Mouse (Mus musculus): ENCODE data around the gene Zfp12. TPM values are rescaled to one million over a fixed set of nuclear protein-coding genes. Genes with fewer than 3 reads are reported as not detected.

The Zfp12 gene
- total RNA-seq, 1 experiment = 8.6 TPM

DNA sequence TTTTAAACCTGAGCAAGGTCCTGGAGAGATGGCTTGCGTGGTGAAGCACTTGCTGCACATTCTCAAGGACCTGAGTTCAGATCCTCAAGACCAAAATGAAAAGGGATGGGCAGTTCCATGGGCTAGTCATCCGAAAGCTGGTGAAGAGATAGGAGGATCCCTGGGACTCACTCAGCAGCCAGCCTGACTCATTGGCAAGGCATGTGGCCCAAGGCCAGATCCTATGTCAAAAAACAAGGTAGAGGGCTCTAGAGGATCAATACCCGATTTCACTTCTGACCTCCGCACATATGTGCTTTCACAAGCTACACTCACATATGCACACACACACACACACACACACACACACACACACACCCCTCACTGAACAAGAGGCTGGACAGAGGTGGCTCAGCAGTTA is 38.5 kb upstream of the Zfp12 start:
- Histone ChIP-seq H3K9ac (ENCODE audit: insufficient read depth, low read depth, low read length, poor library complexity, severe bottlenecking) (no peak overlapping the region), H3K36me3 (ENCODE audit: control insufficient read depth, insufficient read depth, low read length, poor library complexity, severe bottlenecking) (no peaks in the 10 kb centered on the region), H3K27ac (ENCODE audit: insufficient read depth, low read depth, low read length, poor library complexity, severe bottlenecking) (no peak overlapping the region), H3K4me1 (ENCODE audit: control insufficient read depth in 2 of 2, insufficient read depth in 2 of 2, low read length in 2 of 2, poor library complexity in 1 of 2) (no peaks in the 10 kb centered on the region), H3K4me3 (ENCODE audit: insufficient read depth in 1 of 2, low read depth in 1 of 2, low read length in 2 of 2, poor library complexity in 1 of 2, severe bottlenecking in 1 of 2) (no peak overlapping the region), H3K9me3 (ENCODE audit: control insufficient read depth, insufficient read depth, low read depth, low read length) (no peaks in the 10 kb centered on the region)
- no peak for TF ChIP-seq CHD2 (IDR thresholded peaks at IDR 0.05; ENCODE audit: low read depth, low read length)
- no peak for TF ChIP-seq ZNF384 (IDR thresholded peaks at IDR 0.05; ENCODE audit: low read depth, low read length)
- TF ChIP-seq MAFK (IDR thresholded peaks at IDR 0.05; ENCODE audit: insufficient read depth, low read depth, low read length) = no peak
- no peak for TF ChIP-seq HCFC1 (IDR thresholded peaks at IDR 0.05; ENCODE audit: borderline replicate concordance, insufficient read depth, low read length)
- TF ChIP-seq ZC3H11A (IDR thresholded peaks at IDR 0.05; ENCODE audit: borderline replicate concordance, low read depth, low read length) = no peak
- DNase-seq (ENCODE audit: low read depth, low spot score) = no peak
- in situ Hi-C loops (cut with MboI; ENCODE audit: low sequenced_read_pairs in 2 of 2, unreplicated experiment in 2 of 2) = no loop called here

DNA sequence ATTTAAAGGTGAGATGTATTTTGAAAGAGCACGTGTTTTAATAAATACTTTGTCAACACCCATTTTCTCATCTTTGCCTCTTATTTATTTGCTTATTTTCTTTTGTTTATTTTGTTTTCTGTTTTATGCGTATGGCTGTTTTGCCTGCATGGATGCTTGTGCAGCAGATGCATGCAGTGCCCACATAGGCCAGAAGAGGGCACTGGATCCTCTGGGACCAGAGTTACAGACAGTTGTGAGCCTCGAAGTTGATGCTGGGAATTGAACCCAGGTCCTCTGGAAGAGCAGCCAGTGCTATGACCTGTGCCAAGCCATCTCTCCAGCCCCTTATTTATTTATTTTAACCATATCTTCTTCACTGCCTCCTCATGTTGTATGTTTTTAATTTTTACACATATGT is 29.9 kb upstream of the Zfp12 start:
- Histone ChIP-seq H3K4me3 (ENCODE audit: insufficient read depth in 1 of 2, low read depth in 1 of 2, low read length in 2 of 2, poor library complexity in 1 of 2, severe bottlenecking in 1 of 2) (no peak overlapping the region), H3K27ac (ENCODE audit: insufficient read depth, low read depth, low read length, poor library complexity, severe bottlenecking) (no peak overlapping the region), H3K4me1 (ENCODE audit: control insufficient read depth in 2 of 2, insufficient read depth in 2 of 2, low read length in 2 of 2, poor library complexity in 1 of 2) (no peaks in the 10 kb centered on the region), H3K36me3 (ENCODE audit: control insufficient read depth, insufficient read depth, low read length, poor library complexity, severe bottlenecking) (no peaks in the 10 kb centered on the region), H3K9me3 (ENCODE audit: control insufficient read depth, insufficient read depth, low read depth, low read length) (peaks cover 6% of the 10 kb centered on the region; the same call in 1 of the 2 replicates), H3K9ac (ENCODE audit: insufficient read depth, low read depth, low read length, poor library complexity, severe bottlenecking) (no peak overlapping the region)
- TF ChIP-seq HCFC1 (IDR thresholded peaks at IDR 0.05; ENCODE audit: borderline replicate concordance, insufficient read depth, low read length) (no peak), CHD2 (IDR thresholded peaks at IDR 0.05; ENCODE audit: low read depth, low read length) (no peak)
- in situ Hi-C loops (cut with MboI; ENCODE audit: low sequenced_read_pairs in 2 of 2, unreplicated experiment in 2 of 2) = no loop called here
- no peak for DNase-seq (ENCODE audit: low read depth, low spot score)

- Histone ChIP-seq H3K4me3 (ENCODE audit: insufficient read depth in 1 of 2, low read depth in 1 of 2, low read length in 2 of 2, poor library complexity in 1 of 2, severe bottlenecking in 1 of 2) (no peak overlapping the region), H3K4me1 (ENCODE audit: control insufficient read depth in 2 of 2, insufficient read depth in 2 of 2, low read length in 2 of 2, poor library complexity in 1 of 2) (no peaks in the 10 kb centered on the region), H3K9me3 (ENCODE audit: control insufficient read depth, insufficient read depth, low read depth, low read length) (no peaks in the 10 kb centered on the region; the same call in 1 of the 2 replicates), H3K36me3 (ENCODE audit: control insufficient read depth, insufficient read depth, low read length, poor library complexity, severe bottlenecking) (no peaks in the 10 kb centered on the region), H3K27ac (ENCODE audit: insufficient read depth, low read depth, low read length, poor library complexity, severe bottlenecking) (no peak overlapping the region), H3K9ac (ENCODE audit: insufficient read depth, low read depth, low read length, poor library complexity, severe bottlenecking) (no peak overlapping the region)
- in situ Hi-C loops (cut with MboI; ENCODE audit: low sequenced_read_pairs in 2 of 2, unreplicated experiment in 2 of 2) = no loop called here
- no peak for DNase-seq (ENCODE audit: low read depth, low spot score)
- TF ChIP-seq ZNF384 (IDR thresholded peaks at IDR 0.05; ENCODE audit: low read depth, low read length) = no peak
- TF ChIP-seq ZC3H11A (IDR thresholded peaks at IDR 0.05; ENCODE audit: borderline replicate concordance, low read depth, low read length) = no peak
- no peak for TF ChIP-seq CHD2 (IDR thresholded peaks at IDR 0.05; ENCODE audit: low read depth, low read length)
- TF ChIP-seq MAFK (IDR thresholded peaks at IDR 0.05; ENCODE audit: insufficient read depth, low read depth, low read length) = no peak
- TF ChIP-seq HCFC1 (IDR thresholded peaks at IDR 0.05; ENCODE audit: borderline replicate concordance, insufficient read depth, low read length) = no peak
These were observed 21.1 kb upstream of the Zfp12 start for GRCm38 (mm10) chr5:143213832-143214231.

GRCm38 (mm10) chr5:143220996-143221395 is 14.0 kb upstream of the Zfp12 start:
- Histone ChIP-seq H3K27ac (ENCODE audit: insufficient read depth, low read depth, low read length, poor library complexity, severe bottlenecking) (no peak overlapping the region), H3K9me3 (ENCODE audit: control insufficient read depth, insufficient read depth, low read depth, low read length) (no peaks in the 10 kb centered on the region), H3K36me3 (ENCODE audit: control insufficient read depth, insufficient read depth, low read length, poor library complexity, severe bottlenecking) (no peaks in the 10 kb centered on the region), H3K4me1 (ENCODE audit: control insufficient read depth in 2 of 2, insufficient read depth in 2 of 2, low read length in 2 of 2, poor library complexity in 1 of 2) (no peaks in the 10 kb centered on the region), H3K9ac (ENCODE audit: insufficient read depth, low read depth, low read length, poor library complexity, severe bottlenecking) (no peak overlapping the region), H3K4me3 (ENCODE audit: insufficient read depth in 1 of 2, low read depth in 1 of 2, low read length in 2 of 2, poor library complexity in 1 of 2, severe bottlenecking in 1 of 2) (no peak overlapping the region)
- in situ Hi-C loops (cut with MboI; ENCODE audit: low sequenced_read_pairs in 2 of 2, unreplicated experiment in 2 of 2) = no loop called here
- TF ChIP-seq HCFC1 (IDR thresholded peaks at IDR 0.05; ENCODE audit: borderline replicate concordance, insufficient read depth, low read length) (no peak), ZNF384 (IDR thresholded peaks at IDR 0.05; ENCODE audit: low read depth, low read length) (no peak)
- DNase-seq (ENCODE audit: low read depth, low spot score) = no peak

- DNase-seq (ENCODE audit: low read depth, low spot score) = no peak
- Histone ChIP-seq H3K9ac (ENCODE audit: insufficient read depth, low read depth, low read length, poor library complexity, severe bottlenecking) (no peak overlapping the region), H3K4me1 (ENCODE audit: control insufficient read depth in 2 of 2, insufficient read depth in 2 of 2, low read length in 2 of 2, poor library complexity in 1 of 2) (no peaks in the 10 kb centered on the region), H3K27ac (ENCODE audit: insufficient read depth, low read depth, low read length, poor library complexity, severe bottlenecking) (no peak overlapping the region), H3K9me3 (ENCODE audit: control insufficient read depth, insufficient read depth, low read depth, low read length) (no peaks in the 10 kb centered on the region), H3K4me3 (ENCODE audit: insufficient read depth in 1 of 2, low read depth in 1 of 2, low read length in 2 of 2, poor library complexity in 1 of 2, severe bottlenecking in 1 of 2) (no peak overlapping the region), H3K36me3 (ENCODE audit: control insufficient read depth, insufficient read depth, low read length, poor library complexity, severe bottlenecking) (no peaks in the 10 kb centered on the region)
- in situ Hi-C loops (cut with MboI; ENCODE audit: low sequenced_read_pairs in 2 of 2, unreplicated experiment in 2 of 2) = no loop called here
- TF ChIP-seq CHD2 (IDR thresholded peaks at IDR 0.05; ENCODE audit: low read depth, low read length) = no peak
- TF ChIP-seq HCFC1 (IDR thresholded peaks at IDR 0.05; ENCODE audit: borderline replicate concordance, insufficient read depth, low read length) = no peak
- no peak for TF ChIP-seq ZNF384 (IDR thresholded peaks at IDR 0.05; ENCODE audit: low read depth, low read length)
- TF ChIP-seq MAFK (IDR thresholded peaks at IDR 0.05; ENCODE audit: insufficient read depth, low read depth, low read length) = no peak
- TF ChIP-seq ZC3H11A (IDR thresholded peaks at IDR 0.05; ENCODE audit: borderline replicate concordance, low read depth, low read length) = no peak
These were observed 12.7 kb upstream of the Zfp12 start for GRCm38 (mm10) chr5:143222287-143222686.

All from ES-E14 (cell line).